Mouse (Mus musculus) cortical plate, adult 2 months (tissue): ENCODE data around the gene Akr1c13.
"Not testable (repeated sequence)": the region's sequence is repeated elsewhere in the genome, so short reads cannot be mapped to it uniquely, and the experiment has no call there.

ENCODE experiments used
- CTCF ChIP-seq: fragments of 200-500 bp; IDR thresholded peaks from 2 replicates; pipeline ENCODE4 v1.5.1; 2011; ENCODE audit warnings: mild to moderate bottlenecking, control low read depth, low read length; ENCODE audit not compliant: insufficient read depth; ENCODE audit errors: extremely low read depth
- POLR2A ChIP-seq: fragments of 200-500 bp; IDR thresholded peaks from 2 replicates; pipeline ENCODE4 v1.6.1; 2011; ENCODE audit warnings: mild to moderate bottlenecking, low read length, control low read depth; ENCODE audit not compliant: insufficient read depth; ENCODE audit errors: extremely low read depth

- not testable (repeated sequence) for TF ChIP-seq POLR2A, CTCF
These were observed 9.6 kb upstream of the Akr1c13 start for GRCm38 (mm10) chr13:4181321-4181720.
